ENCODE assay signal across 19 mouse cellular contexts in the genomic region with DNA sequence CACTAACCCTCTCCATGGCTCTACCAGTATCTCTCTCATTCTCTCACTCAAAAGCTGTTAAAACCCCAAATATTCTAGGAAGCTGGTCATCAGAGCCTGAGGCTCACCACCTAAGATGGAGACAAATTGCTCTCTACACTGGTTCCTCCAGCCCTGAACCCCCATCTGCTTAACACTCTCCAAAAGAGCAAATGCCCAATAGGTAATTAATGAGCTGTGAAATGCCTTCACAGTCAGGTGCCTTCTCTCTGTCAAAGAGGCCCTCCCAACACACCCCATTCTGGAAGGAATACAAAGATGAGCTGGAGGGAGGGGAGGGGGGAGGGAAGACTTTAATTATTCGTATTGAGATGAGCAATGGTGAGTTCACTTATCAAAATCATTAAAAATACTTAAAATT. TPM values are rescaled to one million over a fixed set of nuclear protein-coding genes. Genes with fewer than 3 reads are reported as not detected.
DNase-seq lines count a peak whose midpoint lies in the region; ATAC-seq and TF ChIP-seq lines count a peak whose summit lies in the region.
"Had no signal": no experiment of that assay in that cellular context is flagged by ENCODE, and none has a peak within 500 bp of the region (broad histone marks: within the 10 kb centered on the region; RNA-seq: fewer than 3 reads in every experiment).

No protein-coding gene starts in this region.

- CTCF ChIA-PET in Patski (lab: Charles Lee) = interaction anchor here (0.9 to 2.1 kb wide), 4 partner anchors 9 to 18 kb away, joined by 3 to 7 read pairs (median 6); no protein-coding TSS in a partner anchor

- no peaks in the 10 kb centered on the region for H3K4me1 ChIP-seq in hindbrain, embryonic 15.5 days (replicated peaks)
- H3K4me1 ChIP-seq in hindbrain, embryonic 14.5 days (replicated peaks; ENCODE audit: control insufficient read depth, insufficient read depth, low read length) = no peaks in the 10 kb centered on the region
- H3K4me1 ChIP-seq in midbrain, postnatal 0 days (ENCODE audit: insufficient read depth, low read length) = no peaks in the 10 kb centered on the region
- H3K4me1 ChIP-seq in midbrain, embryonic 16.5 days (ENCODE audit: control insufficient read depth, insufficient read depth, low read length) = no peaks in the 10 kb centered on the region
- H3K4me1 ChIP-seq: embryonic facial prominence, embryonic 12.5 days; forebrain, embryonic 15.5 days had no signal

- WGBS in hindbrain, embryonic 15.5 days = 3% methylated on average over 1 of the region's 1 CpGs
- WGBS in hindbrain, embryonic 14.5 days = 19% methylated on average over 1 of the region's 1 CpGs
- WGBS in midbrain, postnatal 0 days = 19% methylated on average over 1 of the region's 1 CpGs
- 21% methylated on average over 1 of the region's 1 CpGs for WGBS in midbrain, embryonic 16.5 days

- no peak for DNase-seq in hindbrain, embryonic 14.5 days (ENCODE audit: low spot score)
- DNase-seq in midbrain, postnatal 0 days (ENCODE audit: low spot score) = peak; percentile 7
- DNase-seq in Patski (ENCODE audit: low read depth, low spot score) (no peak), ZHBTc4 (ENCODE audit: low read depth, low spot score) (peak; percentile 34)
- no peak for DNase-seq in c-Kit-positive CD71-positive TER-119-positive erythroid progenitor cells, embryonic 14.5 days (ENCODE audit: low spot score)
- no peak for DNase-seq in layer of hippocampus, adult 18-20 months (ENCODE audit: low spot score in 2 of 2)
- DNase-seq: adrenal gland, adult 2 months; adrenal gland, postnatal 25 days; cerebellum, adult 2 months; gastrocnemius, postnatal 14 days; heart, adult 2 months; heart, postnatal 14 days had no signal

- no peak overlapping the region for H3K4me3 ChIP-seq in hindbrain, embryonic 15.5 days
- no peak overlapping the region for H3K4me3 ChIP-seq in hindbrain, embryonic 14.5 days (replicated peaks; ENCODE audit: low read length)
- no peak overlapping the region for H3K4me3 ChIP-seq in midbrain, postnatal 0 days (ENCODE audit: low read depth, low read length)
- no peak overlapping the region for H3K4me3 ChIP-seq in midbrain, embryonic 16.5 days (ENCODE audit: low read depth, low read length)
- H3K4me3 ChIP-seq: embryonic facial prominence, embryonic 12.5 days; forebrain, embryonic 15.5 days; heart, adult 2 months; heart, embryonic 15.5 days had no signal

- no peaks in the 10 kb centered on the region for H3K27me3 ChIP-seq in hindbrain, embryonic 15.5 days
- no peaks in the 10 kb centered on the region for H3K27me3 ChIP-seq in hindbrain, embryonic 14.5 days (ENCODE audit: control insufficient read depth, insufficient read depth, low read length)
- no peaks in the 10 kb centered on the region for H3K27me3 ChIP-seq in midbrain, postnatal 0 days (ENCODE audit: insufficient read depth, low read length)
- no peaks in the 10 kb centered on the region for H3K27me3 ChIP-seq in midbrain, embryonic 16.5 days (ENCODE audit: control insufficient read depth, insufficient read depth, low read depth, low read length)
- H3K27me3 ChIP-seq in Patski = no peaks in the 10 kb centered on the region
- H3K27me3 ChIP-seq: embryonic facial prominence, embryonic 12.5 days; forebrain, embryonic 15.5 days; heart, embryonic 15.5 days had no signal

- H3K4me2 ChIP-seq in hindbrain, embryonic 15.5 days = no peak overlapping the region
- H3K4me2 ChIP-seq in hindbrain, embryonic 14.5 days (replicated peaks) = no peak overlapping the region
- H3K4me2 ChIP-seq in midbrain, postnatal 0 days (ENCODE audit: low read depth, low read length, poor library complexity, severe bottlenecking) = no peak overlapping the region
- H3K4me2 ChIP-seq in midbrain, embryonic 16.5 days (ENCODE audit: low read length) = no peak overlapping the region
- H3K4me2 ChIP-seq: embryonic facial prominence, embryonic 12.5 days; forebrain, embryonic 15.5 days; heart, embryonic 11.5 days; heart, embryonic 15.5 days had no signal

- ATAC-seq in hindbrain, embryonic 15.5 days (ENCODE audit: low FRiP score, low read depth) = 0 out of 2 replicates have a peak, but pooled peaks have one; percentile 48
- ATAC-seq in hindbrain, embryonic 14.5 days (ENCODE audit: low FRiP score) = no peak
- ATAC-seq in midbrain, postnatal 0 days (ENCODE audit: low FRiP score) = no peak
- ATAC-seq in midbrain, embryonic 16.5 days = no peak
- ATAC-seq in Patski = peak; percentile 22
- ATAC-seq: forebrain, embryonic 15.5 days had no signal

- no peak for TF ChIP-seq CTCF in midbrain, postnatal 0 days (IDR thresholded peaks at IDR 0.05)
- no peak for TF ChIP-seq CTCF in Patski (IDR thresholded peaks at IDR 0.05)

- no peaks in the 10 kb centered on the region for H3K36me3 ChIP-seq in hindbrain, embryonic 15.5 days
- H3K36me3 ChIP-seq in hindbrain, embryonic 14.5 days (replicated peaks; ENCODE audit: control insufficient read depth, insufficient read depth) = no peaks in the 10 kb centered on the region
- H3K36me3 ChIP-seq in midbrain, postnatal 0 days (ENCODE audit: insufficient read depth, low read length) = no peaks in the 10 kb centered on the region
- H3K36me3 ChIP-seq in midbrain, embryonic 16.5 days (ENCODE audit: control insufficient read depth, insufficient read depth, low read length) = no peaks in the 10 kb centered on the region
- H3K36me3 ChIP-seq: embryonic facial prominence, embryonic 12.5 days; forebrain, embryonic 15.5 days; G1E; heart, embryonic 15.5 days had no signal

- H3K9me3 ChIP-seq in hindbrain, embryonic 15.5 days = no peaks in the 10 kb centered on the region
- no peaks in the 10 kb centered on the region for H3K9me3 ChIP-seq in hindbrain, embryonic 14.5 days (ENCODE audit: control insufficient read depth, low read length)
- no peaks in the 10 kb centered on the region for H3K9me3 ChIP-seq in midbrain, postnatal 0 days (ENCODE audit: low read length)
- H3K9me3 ChIP-seq in midbrain, embryonic 16.5 days (replicated peaks; ENCODE audit: control insufficient read depth, low read length, poor library complexity, severe bottlenecking) = no peaks in the 10 kb centered on the region
- H3K9me3 ChIP-seq: embryonic facial prominence, embryonic 12.5 days; forebrain, embryonic 15.5 days; G1E; heart, embryonic 15.5 days had no signal

- POLR2A ChIA-PET in Patski (lab: Charles Lee) = interaction anchor here (0.6 to 1.5 kb wide), 2 partner anchors 22 to 23 kb away, joined by 3 read pairs; no protein-coding TSS in a partner anchor

- H3K9ac ChIP-seq in hindbrain, embryonic 15.5 days = no peak overlapping the region
- H3K9ac ChIP-seq in hindbrain, embryonic 14.5 days = no peak overlapping the region
- no peak overlapping the region for H3K9ac ChIP-seq in midbrain, postnatal 0 days (replicated peaks; ENCODE audit: low read length, poor library complexity, severe bottlenecking)
- no peak overlapping the region for H3K9ac ChIP-seq in midbrain, embryonic 16.5 days (ENCODE audit: low read depth, low read length)
- H3K9ac ChIP-seq: embryonic facial prominence, embryonic 12.5 days; forebrain, embryonic 15.5 days; heart, embryonic 15.5 days had no signal

- in situ Hi-C loops in Patski (cut with MboI; ENCODE audit: low pct_unique_long_range_greater_than_20kb) = loop anchor here (10.0 kb wide), 1 partner anchor 165 kb away; no protein-coding TSS in a partner anchor

- H3K27ac ChIP-seq in hindbrain, embryonic 15.5 days (replicated peaks) = no peak overlapping the region
- H3K27ac ChIP-seq in hindbrain, embryonic 14.5 days = no peak overlapping the region
- no peak overlapping the region for H3K27ac ChIP-seq in midbrain, postnatal 0 days (ENCODE audit: low read depth, low read length)
- no peak overlapping the region for H3K27ac ChIP-seq in midbrain, embryonic 16.5 days (ENCODE audit: low read length)
- H3K27ac ChIP-seq: embryonic facial prominence, embryonic 12.5 days; forebrain, embryonic 15.5 days; heart, adult 2 months; heart, embryonic 15.5 days had no signal

RNA-seq across cellular contexts. Expression of gene Cdk6, which starts 21.1 kb away (rescaled TPM):
- polyA plus RNA-seq in hindbrain, embryonic 15.5 days (2015; fragmentation: Nextera tagmentation; extraction: Ambion mirVana) = 12.0 and 18.3 TPM in 2 replicates
- 11.8 and 14.8 TPM in 2 replicates for polyA plus RNA-seq in hindbrain, embryonic 14.5 days (2014; fragmentation: Nextera tagmentation; extraction: Ambion mirVana)
- total RNA-seq in midbrain, postnatal 0 days (2014; rRNA removed) = 7.1 and 22.0 TPM in 2 replicates
- polyA plus RNA-seq in midbrain, postnatal 0 days (2015; fragmentation: Nextera tagmentation; extraction: Ambion mirVana) = 4.0 and 5.5 TPM in 2 replicates
- 6.3 and 8.1 TPM in 2 replicates for polyA plus RNA-seq in midbrain, embryonic 16.5 days (2015; fragmentation: Nextera tagmentation; extraction: Ambion mirVana)
- 21.8 TPM for polyA plus RNA-seq in Patski (2021)
- 1 to 10 TPM; 1.9 to 4.7 TPM for total RNA-seq in layer of hippocampus, adult 18-20 months (2021)

Comparison
In these comparisons a context has a peak if more than half of its experiments do, and no peak if none do; other contexts are left out.
1. ATAC-seq: peak in hindbrain, embryonic 15.5 days (single experiment) and Patski (single experiment); none in hindbrain, embryonic 14.5 days (single experiment), midbrain, postnatal 0 days (single experiment) and midbrain, embryonic 16.5 days (single experiment).
2. DNase-seq: peak in midbrain, postnatal 0 days (single experiment) and ZHBTc4 (single experiment); none in hindbrain, embryonic 14.5 days (single experiment), Patski (single experiment), c-Kit-positive CD71-positive TER-119-positive erythroid progenitor cells, embryonic 14.5 days (single experiment) and layer of hippocampus, adult 18-20 months (0 of 2).